Mouse (Mus musculus): ENCODE results near the gene Ttll13. TPM values are rescaled to one million over a fixed set of nuclear protein-coding genes. Genes with fewer than 3 reads are reported as not detected.

The Ttll13 gene
- polyA plus RNA-seq, 1 experiment from 2014 or later: 2.1 TPM

- WGBS: 94% methylated on average over 4 of the region's 4 CpGs
- no peak for ATAC-seq (replicated peaks; ENCODE audit: low FRiP score)
- H3K36me3 ChIP-seq: peaks cover 79% of the 10 kb centered on the region
Measured at GRCm38 (mm10) chr7:80276374-80276773, 30.2 kb downstream of the Ttll13 start.

GRCm38 (mm10) chr7:80280032-80280431 is 33.9 kb downstream of the Ttll13 start:
- ATAC-seq (replicated peaks; ENCODE audit: low FRiP score): no peak
- Histone ChIP-seq H3K27me3 (no peaks in the 10 kb centered on the region), H3K4me2 (no peak overlapping the region), H3K4me3 (replicated peaks) (no peak overlapping the region), H3K36me3 (peaks cover 87% of the 10 kb centered on the region), H3K9me3 (replicated peaks) (peaks cover 3% of the 10 kb centered on the region; the same call in 1 of the 2 replicates), H3K4me1 (no peaks in the 10 kb centered on the region), H3K9ac (no peak overlapping the region), H3K27ac (no peak overlapping the region)
- 80% methylated on average over 10 of the region's 10 CpGs for WGBS

More at GRCm38 (mm10) chr7:80276374-80276773, 30.2 kb downstream of the Ttll13 start:
- H3K4me1 ChIP-seq: no peaks in the 10 kb centered on the region
- no peak overlapping the region for H3K27ac ChIP-seq
- H3K27me3 ChIP-seq: no peaks in the 10 kb centered on the region
- no peak overlapping the region for H3K4me3 ChIP-seq (replicated peaks)
- H3K9ac ChIP-seq: no peak overlapping the region
- H3K4me2 ChIP-seq: no peak overlapping the region
- peaks cover 12% of the 10 kb centered on the region for H3K9me3 ChIP-seq (replicated peaks)

GRCm38 (mm10) chr7:80280998-80281397 is 34.8 kb downstream of the Ttll13 start:
- 88% methylated on average over 2 of the region's 2 CpGs for WGBS

GRCm38 (mm10) chr7:80281646-80282045 is 35.5 kb downstream of the Ttll13 start:
- H3K9ac ChIP-seq: no peak overlapping the region
- no peaks in the 10 kb centered on the region for H3K4me1 ChIP-seq
- no peak overlapping the region for H3K27ac ChIP-seq
- no peak overlapping the region for H3K4me3 ChIP-seq (replicated peaks)
- H3K9me3 ChIP-seq (replicated peaks): no peaks in the 10 kb centered on the region
- 89% methylated on average over 3 of the region's 3 CpGs for WGBS
- no peak overlapping the region for H3K4me2 ChIP-seq
- H3K36me3 ChIP-seq: peaks cover 89% of the 10 kb centered on the region
- no peaks in the 10 kb centered on the region for H3K27me3 ChIP-seq
- ATAC-seq (replicated peaks; ENCODE audit: low FRiP score): no peak

More at GRCm38 (mm10) chr7:80280998-80281397, 34.8 kb downstream of the Ttll13 start:
- no peak overlapping the region for H3K4me2 ChIP-seq
- H3K4me1 ChIP-seq: no peaks in the 10 kb centered on the region
- no peak overlapping the region for H3K4me3 ChIP-seq (replicated peaks)
- no peak overlapping the region for H3K9ac ChIP-seq
- no peaks in the 10 kb centered on the region for H3K9me3 ChIP-seq (replicated peaks)
- H3K36me3 ChIP-seq: peaks cover 89% of the 10 kb centered on the region
- ATAC-seq (replicated peaks; ENCODE audit: low FRiP score): no peak
- H3K27ac ChIP-seq: no peak overlapping the region
- H3K27me3 ChIP-seq: no peaks in the 10 kb centered on the region

- Histone ChIP-seq H3K9ac (no peak overlapping the region), H3K36me3 (peaks cover 89% of the 10 kb centered on the region), H3K9me3 (replicated peaks) (no peaks in the 10 kb centered on the region), H3K4me2 (no peak overlapping the region), H3K4me3 (replicated peaks) (no peak overlapping the region), H3K27me3 (no peaks in the 10 kb centered on the region), H3K4me1 (no peaks in the 10 kb centered on the region), H3K27ac (no peak overlapping the region)
- 86% methylated on average over 3 of the region's 3 CpGs for WGBS
- ATAC-seq (replicated peaks; ENCODE audit: low FRiP score): no peak
Measured at GRCm38 (mm10) chr7:80283226-80283918, 37.2 kb downstream of the Ttll13 start.

DNA sequence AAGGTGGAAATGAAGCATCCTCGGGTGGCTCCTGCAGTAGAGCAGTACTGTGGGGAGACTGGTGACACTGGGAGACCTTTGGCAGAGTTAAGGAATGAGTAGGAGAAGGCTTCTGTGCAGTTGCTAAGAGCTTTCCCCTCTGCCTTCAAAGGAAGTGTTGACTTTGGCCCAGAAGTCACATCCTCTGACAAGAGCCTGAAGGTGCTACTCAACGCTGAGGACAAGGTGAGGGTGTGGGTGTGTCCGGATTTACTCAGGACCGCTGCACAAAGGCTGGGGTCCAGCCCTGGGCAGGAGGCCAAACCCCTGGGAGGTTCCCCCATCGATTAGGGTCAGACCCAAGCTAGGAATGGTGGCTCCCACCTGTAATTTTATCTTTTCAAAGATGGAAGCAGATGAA is 38.2 kb downstream of the Ttll13 start:
- ATAC-seq (replicated peaks; ENCODE audit: low FRiP score): no peak
- H3K27ac ChIP-seq: no peak overlapping the region
- H3K27me3 ChIP-seq: no peaks in the 10 kb centered on the region
- peaks cover 85% of the 10 kb centered on the region for H3K36me3 ChIP-seq
- no peak overlapping the region for H3K4me2 ChIP-seq
- no peak overlapping the region for H3K9ac ChIP-seq
- no peaks in the 10 kb centered on the region for H3K4me1 ChIP-seq
- no peaks in the 10 kb centered on the region for H3K9me3 ChIP-seq (replicated peaks)
- no peak overlapping the region for H3K4me3 ChIP-seq (replicated peaks)
- 91% methylated on average over 5 of the region's 5 CpGs for WGBS

DNA sequence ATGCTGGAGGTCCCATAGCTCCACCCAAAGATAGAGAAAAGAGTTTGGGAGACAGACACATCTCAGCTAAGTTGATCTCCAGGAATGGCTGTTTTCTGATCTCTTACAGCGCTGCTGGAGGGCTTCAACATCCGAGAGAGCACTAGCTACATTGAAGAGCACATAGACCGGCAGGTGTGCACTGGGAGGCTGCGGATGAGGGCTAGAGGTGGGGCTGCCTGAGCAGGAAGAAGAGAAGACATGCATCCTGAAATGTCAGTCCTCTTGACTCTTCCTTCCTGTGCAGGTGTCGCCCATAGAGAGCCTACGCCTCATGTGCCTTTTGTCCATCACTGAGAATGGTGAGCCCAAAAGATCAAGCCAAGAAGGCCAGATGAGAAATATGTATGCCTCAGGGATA is 39.5 kb downstream of the Ttll13 start:
- Histone ChIP-seq H3K9ac (no peak overlapping the region), H3K27ac (no peak overlapping the region), H3K4me2 (no peak overlapping the region), H3K36me3 (peaks cover 87% of the 10 kb centered on the region), H3K27me3 (no peaks in the 10 kb centered on the region), H3K4me3 (replicated peaks) (no peak overlapping the region), H3K4me1 (no peaks in the 10 kb centered on the region), H3K9me3 (replicated peaks) (no peaks in the 10 kb centered on the region)
- no peak for ATAC-seq (replicated peaks; ENCODE audit: low FRiP score)
- 91% methylated on average over 6 of the region's 6 CpGs for WGBS

- no peak overlapping the region for H3K4me2 ChIP-seq
- H3K36me3 ChIP-seq: peaks cover 77% of the 10 kb centered on the region
- 76% methylated on average over 10 of the region's 10 CpGs for WGBS
- H3K4me3 ChIP-seq (replicated peaks): no peak overlapping the region
- H3K4me1 ChIP-seq: no peaks in the 10 kb centered on the region
- H3K9me3 ChIP-seq (replicated peaks): no peaks in the 10 kb centered on the region
- no peak overlapping the region for H3K27ac ChIP-seq
- H3K9ac ChIP-seq: no peak overlapping the region
- no peaks in the 10 kb centered on the region for H3K27me3 ChIP-seq
- ATAC-seq (replicated peaks; ENCODE audit: low FRiP score): no peak
Measured at GRCm38 (mm10) chr7:80287736-80288135, 41.6 kb downstream of the Ttll13 start.

- no peaks in the 10 kb centered on the region for H3K9me3 ChIP-seq (replicated peaks)
- peak within 1 kb of the TSS; percentile 92 for H3K4me3 ChIP-seq (replicated peaks)
- peak within 1 kb of the TSS; percentile 91 for H3K27ac ChIP-seq
- WGBS: under 1% methylated on average over 52 of the region's 52 CpGs
- peak within 1 kb of the TSS; percentile 79 for H3K9ac ChIP-seq
- H3K27me3 ChIP-seq: no peaks in the 10 kb centered on the region
- H3K36me3 ChIP-seq: peaks cover 27% of the 10 kb centered on the region
- H3K4me2 ChIP-seq: peak within 1 kb of the TSS; percentile 77
- H3K4me1 ChIP-seq: peaks cover 31% of the 10 kb centered on the region
- peak; percentile 99 for ATAC-seq (replicated peaks; ENCODE audit: low FRiP score)
Measured at GRCm38 (mm10) chr7:80294062-80294763, 48.0 kb downstream of the Ttll13 start, which contains the start of gene Prc1. Prc1 (plus strand) TSS chr7:80294450.

DNA sequence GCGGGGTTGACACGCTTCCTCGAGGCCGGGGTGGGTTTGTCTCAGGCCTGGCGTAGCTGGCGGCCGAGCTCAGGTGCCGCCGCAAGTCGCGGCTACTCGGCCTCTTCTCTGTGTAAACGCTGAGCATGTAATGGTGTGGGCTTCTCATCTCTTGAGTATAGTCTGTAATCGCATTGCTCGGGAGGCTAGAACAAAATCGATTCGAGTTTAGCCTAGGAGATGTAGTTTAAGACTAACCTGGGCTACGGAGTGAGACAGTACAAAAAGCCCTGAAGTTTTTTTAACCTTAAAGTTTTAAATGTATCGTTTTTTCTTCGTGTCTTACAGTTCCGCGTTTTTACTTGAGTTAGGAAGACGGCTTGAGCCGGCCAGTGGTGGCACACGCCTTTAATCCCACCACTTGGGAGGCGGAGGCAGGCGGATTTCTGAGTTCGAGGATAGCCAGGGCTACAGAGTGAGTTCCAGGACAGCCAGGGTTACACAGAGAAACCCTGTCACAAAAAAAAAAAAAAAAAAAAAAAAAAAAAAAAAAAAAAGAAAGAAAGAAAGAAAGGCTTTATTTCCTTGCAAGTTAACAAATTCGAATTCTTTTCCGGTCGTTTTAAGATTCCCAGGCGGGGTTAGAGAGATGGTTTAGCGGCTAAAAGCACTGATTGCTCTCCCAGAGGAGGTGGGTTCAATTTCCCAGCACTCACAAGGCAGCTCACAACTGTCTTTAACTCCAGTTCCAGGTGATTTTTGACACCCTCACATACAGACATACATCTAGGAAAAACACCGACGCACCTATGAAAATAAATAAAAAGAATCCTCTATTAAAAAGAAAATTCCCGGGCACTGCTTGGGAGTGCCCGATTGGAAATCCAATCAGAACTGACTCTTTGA is 48.8 kb downstream of the Ttll13 start:
- peak; percentile 69; the same call in 1 of the 2 replicates for ATAC-seq (replicated peaks; ENCODE audit: low FRiP score)
- peak overlapping the region; percentile 91 for H3K27ac ChIP-seq
- no peaks in the 10 kb centered on the region for H3K27me3 ChIP-seq
- peak overlapping the region; percentile 77 for H3K4me2 ChIP-seq
- peak overlapping the region; percentile 79 for H3K9ac ChIP-seq
- H3K9me3 ChIP-seq (replicated peaks): no peaks in the 10 kb centered on the region
- H3K36me3 ChIP-seq: peaks cover 27% of the 10 kb centered on the region
- H3K4me1 ChIP-seq: peaks cover 31% of the 10 kb centered on the region
- peak overlapping the region; percentile 92 for H3K4me3 ChIP-seq (replicated peaks)
- 8% methylated on average over 37 of the region's 37 CpGs for WGBS

DNA sequence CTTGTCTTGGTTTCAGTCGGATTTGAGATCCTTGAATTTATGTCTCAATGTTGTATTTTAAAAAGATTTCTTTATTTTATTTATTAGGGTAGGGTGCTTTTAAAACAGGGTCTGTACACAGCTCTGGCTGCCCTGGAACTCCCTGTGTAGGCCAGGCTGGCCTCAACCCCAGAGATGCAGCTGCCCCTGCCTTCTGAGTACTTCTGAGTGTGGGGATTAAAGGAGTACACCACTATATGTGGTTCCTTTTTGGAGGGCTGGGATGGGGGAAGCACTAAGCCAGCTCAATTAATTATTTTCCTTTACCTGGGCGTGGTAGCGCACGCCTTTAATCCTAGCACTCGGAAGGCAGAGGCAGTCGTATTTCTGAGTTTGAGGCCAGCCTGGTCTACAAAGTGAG is 50.3 kb downstream of the Ttll13 start:
- Histone ChIP-seq H3K4me2 (peak overlapping the region; percentile 77), H3K27ac (no peak overlapping the region), H3K9ac (no peak overlapping the region), H3K4me1 (peaks cover 31% of the 10 kb centered on the region), H3K4me3 (replicated peaks) (no peak overlapping the region), H3K9me3 (replicated peaks) (no peaks in the 10 kb centered on the region), H3K36me3 (peaks cover 33% of the 10 kb centered on the region), H3K27me3 (no peaks in the 10 kb centered on the region)
- 95% methylated on average over 6 of the region's 6 CpGs for WGBS
- no peak for ATAC-seq (replicated peaks; ENCODE audit: low FRiP score)

DNA sequence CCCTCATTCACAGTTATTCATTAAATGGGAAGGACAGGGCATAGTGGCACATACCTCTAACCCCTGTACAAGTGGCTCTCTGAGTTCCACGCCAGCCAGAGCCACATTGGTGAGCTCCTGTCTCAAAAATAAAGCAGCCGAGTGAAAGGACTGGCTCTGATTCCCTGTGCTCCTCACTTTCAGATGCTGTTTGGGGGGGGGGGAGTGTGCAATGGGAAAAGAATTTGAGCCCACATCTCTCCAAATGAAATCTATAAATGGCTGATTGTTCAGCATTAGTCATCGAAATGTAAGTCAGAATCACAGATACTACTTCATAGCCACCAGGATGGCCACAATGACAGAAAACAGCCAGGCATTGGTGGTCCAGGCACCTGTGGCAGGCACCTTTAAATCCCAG is 50.9 kb downstream of the Ttll13 start:
- H3K4me1 ChIP-seq: peaks cover 31% of the 10 kb centered on the region
- no peak overlapping the region for H3K27ac ChIP-seq
- no peak overlapping the region for H3K4me2 ChIP-seq
- H3K4me3 ChIP-seq (replicated peaks): no peak overlapping the region
- no peak for ATAC-seq (replicated peaks; ENCODE audit: low FRiP score)
- H3K9ac ChIP-seq: no peak overlapping the region
- no peaks in the 10 kb centered on the region for H3K9me3 ChIP-seq (replicated peaks)
- peaks cover 39% of the 10 kb centered on the region for H3K36me3 ChIP-seq
- no peaks in the 10 kb centered on the region for H3K27me3 ChIP-seq
- 82% methylated on average over 3 of the region's 3 CpGs for WGBS
